Mouse (Mus musculus) heart, adult 18-20 months (tissue): ENCODE measurements at regions not wholly inside any gene's neighbourhood (a gene's known extent, or its start where the extent isn't known, plus 50 kb on each side); places are given as distances from the start of the nearest gene placed in this dataset.

Experiments used
- DNase-seq, 2 experiments: peaks; one replicate each; pipeline ENCODE4 v3.0.0; 2021 to 2022; ENCODE audit warnings: mixed read lengths in 1 of 2

DNA sequence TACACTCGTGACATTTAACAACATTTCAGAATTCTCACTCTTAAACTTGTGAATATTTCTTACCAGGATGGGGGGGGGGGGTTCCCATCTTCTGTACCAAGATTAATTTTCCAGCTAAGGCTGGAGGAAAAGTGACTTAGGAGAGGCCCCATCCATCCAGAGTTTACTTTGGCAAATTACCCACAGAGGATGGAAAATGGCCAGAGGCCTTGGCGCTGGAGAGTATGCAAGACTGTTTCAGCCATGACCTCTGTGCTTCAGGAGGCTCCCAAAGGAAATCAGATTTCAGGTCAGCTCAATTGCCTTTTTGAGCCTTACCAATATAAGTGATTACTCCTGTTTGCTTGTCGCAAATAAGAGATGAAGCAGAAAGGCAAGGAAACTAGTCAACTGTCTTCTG lies 143.4 kb upstream of the F930015N05Rik start:
- DNase-seq = peak; percentile 88 to 92

- no peak for DNase-seq
Measured at GRCm38 (mm10) chr11:64586056-64586455, 149.6 kb upstream of the F930015N05Rik start.

DNA sequence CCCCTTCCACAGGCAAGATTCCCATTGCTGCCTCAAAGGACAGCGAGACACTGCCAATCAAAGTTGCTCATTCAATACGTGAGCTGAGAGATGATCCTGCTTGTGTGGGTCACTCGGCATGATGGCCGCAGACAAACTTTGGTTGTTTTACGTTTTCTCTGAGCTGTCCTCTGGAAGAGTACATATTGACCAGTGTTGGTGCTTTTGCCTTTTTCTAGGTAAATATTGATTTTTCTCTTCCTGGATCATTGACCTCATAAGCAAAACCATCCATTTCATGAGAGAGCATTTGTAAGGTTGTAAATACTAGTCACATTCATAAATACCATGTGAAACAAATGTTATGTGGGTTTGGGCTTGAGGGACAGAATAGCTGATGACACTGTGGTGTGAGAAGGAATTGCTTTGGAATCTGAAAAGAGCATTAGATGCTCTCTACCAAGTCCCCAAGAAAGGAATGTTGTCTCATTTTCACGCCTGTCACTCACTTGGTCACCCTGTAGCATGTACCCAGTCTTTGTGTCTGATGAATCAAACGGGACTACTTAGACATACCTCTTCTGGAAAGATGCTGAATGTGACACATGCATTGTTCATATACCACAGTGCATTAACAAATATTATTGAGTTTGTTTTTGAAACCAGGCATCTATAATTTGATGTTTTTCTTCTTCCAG lies 150.7 kb upstream of the F930015N05Rik start:
- DNase-seq = no peak

- no peak for DNase-seq
Measured at GRCm38 (mm10) chr11:64587751-64588600, 151.5 kb upstream of the F930015N05Rik start.

- DNase-seq = no peak
Measured at GRCm38 (mm10) chr11:64588601-64588989, 152.1 kb upstream of the F930015N05Rik start.

DNA sequence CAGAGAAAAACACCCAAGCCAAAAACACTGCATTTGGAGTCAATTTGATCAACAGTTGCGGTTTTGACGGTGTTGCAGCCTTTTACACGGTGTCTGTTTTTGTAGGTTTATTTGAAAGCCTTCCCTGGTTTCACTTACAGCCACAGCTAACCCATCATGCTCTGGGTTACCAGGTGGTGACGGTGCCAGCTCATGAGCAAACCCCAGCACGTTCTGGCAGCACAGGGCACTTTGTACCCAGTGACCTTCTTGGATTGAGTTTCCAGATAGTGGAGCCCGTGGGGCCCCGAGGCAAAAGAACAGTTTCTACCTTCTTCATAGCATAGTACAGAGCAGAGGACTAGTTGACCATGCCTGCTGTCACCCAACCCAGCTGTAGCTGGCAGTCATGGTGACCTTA lies 152.6 kb upstream of the F930015N05Rik start:
- no peak for DNase-seq

- no peak for DNase-seq
Measured at GRCm38 (mm10) chr11:64590091-64590490, 153.6 kb upstream of the F930015N05Rik start.

- DNase-seq = no peak
Measured at GRCm38 (mm10) chr11:64592253-64592652, 155.8 kb upstream of the F930015N05Rik start.

DNA sequence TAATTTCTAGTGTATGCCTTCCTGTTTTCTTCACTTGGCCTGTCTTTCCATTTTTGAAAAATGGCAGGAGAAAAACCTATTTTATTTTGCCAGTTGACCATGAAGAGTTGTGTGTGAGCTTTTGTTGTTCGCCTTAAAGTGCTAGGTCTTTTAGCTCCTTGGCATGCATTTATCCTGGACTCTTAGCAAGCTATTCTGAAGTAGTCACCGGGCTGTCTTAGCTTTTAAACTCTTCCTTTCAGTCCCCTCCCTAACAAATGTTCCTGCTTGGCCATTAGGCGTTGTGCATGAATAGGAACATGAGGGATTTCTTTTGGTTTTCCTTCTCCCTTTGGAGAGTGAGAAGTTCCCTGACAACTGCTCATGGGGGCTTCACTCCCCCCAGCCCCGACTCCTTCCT lies 160.9 kb upstream of the F930015N05Rik start:
- no peak for DNase-seq

- DNase-seq = peak; percentile 38 to 57
Measured at GRCm38 (mm10) chr11:64599178-64599577, 162.7 kb upstream of the F930015N05Rik start.

- DNase-seq = peak; percentile 65 to 77
Measured at GRCm38 (mm10) chr11:64600201-64601102, 164.0 kb upstream of the F930015N05Rik start.

- DNase-seq = no peak
Measured at GRCm38 (mm10) chr11:64609043-64609442, 172.6 kb upstream of the F930015N05Rik start.

DNA sequence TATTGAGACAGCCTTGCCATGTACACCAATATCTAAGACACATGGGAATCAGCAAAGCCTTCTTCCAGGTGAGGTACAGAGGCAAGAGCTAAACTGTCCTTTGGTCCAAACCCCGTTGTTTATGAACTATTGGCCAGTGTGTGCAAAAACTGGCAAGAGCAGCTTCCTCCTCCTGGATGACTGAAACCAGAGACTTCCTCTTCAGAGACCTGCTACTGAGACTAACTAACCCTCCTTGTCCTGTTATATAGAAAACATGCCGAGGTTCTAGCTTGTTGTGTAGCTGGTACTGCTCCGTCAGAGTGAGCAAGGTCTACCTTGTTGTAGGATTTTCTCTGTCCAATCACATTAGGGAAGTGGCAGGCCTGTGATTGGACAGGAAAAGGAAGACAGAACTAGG lies 174.3 kb upstream of the F930015N05Rik start:
- no peak for DNase-seq

GRCm38 (mm10) chr11:64615140-64615539 lies 178.7 kb upstream of the F930015N05Rik start:
- DNase-seq = no peak

GRCm38 (mm10) chr11:64618631-64619385 lies 182.4 kb upstream of the F930015N05Rik start:
- DNase-seq = peak; percentile 41 to 54

GRCm38 (mm10) chr11:64627180-64627579 lies 190.7 kb upstream of the F930015N05Rik start:
- peak; percentile 28 to 30 for DNase-seq

DNA sequence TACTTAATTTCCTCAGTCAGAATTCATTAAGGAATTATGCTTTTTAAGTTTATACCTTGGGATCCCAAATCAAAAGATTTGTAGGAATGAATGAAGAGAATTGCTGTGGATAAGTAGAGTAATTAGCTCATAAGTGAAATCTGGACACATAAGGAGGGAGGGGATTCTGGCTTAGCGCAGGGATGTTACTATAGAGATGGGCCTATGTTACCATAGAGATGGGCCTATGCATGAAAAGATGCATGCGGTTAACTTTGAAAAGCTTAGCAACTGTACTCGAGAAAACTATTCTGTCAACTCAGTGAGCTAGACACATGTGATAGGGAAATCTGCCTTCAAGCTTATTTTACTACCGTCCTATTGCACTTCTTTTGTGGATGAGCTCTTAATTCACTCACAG lies 204.5 kb upstream of the F930015N05Rik start:
- no peak for DNase-seq

DNA sequence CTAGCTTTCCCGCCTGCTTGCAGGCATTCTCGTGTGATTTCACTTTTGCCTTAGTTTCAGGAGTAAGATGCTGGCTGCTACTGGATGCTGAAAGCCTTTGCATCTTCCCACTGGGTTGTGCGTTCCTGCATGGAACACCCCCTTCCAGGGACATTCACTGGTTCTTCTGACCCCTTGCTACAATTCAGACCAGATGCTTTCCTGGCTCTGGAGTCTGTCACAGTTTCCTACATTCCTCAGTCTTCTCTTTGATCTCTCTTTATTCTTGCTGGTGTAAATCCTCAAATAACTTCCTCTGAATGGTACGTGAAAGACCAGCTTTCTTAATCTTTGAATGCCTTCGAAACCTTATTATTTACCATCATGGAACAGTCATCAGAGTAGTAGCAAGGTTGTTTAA lies 206.7 kb upstream of the F930015N05Rik start:
- DNase-seq = no peak

DNA sequence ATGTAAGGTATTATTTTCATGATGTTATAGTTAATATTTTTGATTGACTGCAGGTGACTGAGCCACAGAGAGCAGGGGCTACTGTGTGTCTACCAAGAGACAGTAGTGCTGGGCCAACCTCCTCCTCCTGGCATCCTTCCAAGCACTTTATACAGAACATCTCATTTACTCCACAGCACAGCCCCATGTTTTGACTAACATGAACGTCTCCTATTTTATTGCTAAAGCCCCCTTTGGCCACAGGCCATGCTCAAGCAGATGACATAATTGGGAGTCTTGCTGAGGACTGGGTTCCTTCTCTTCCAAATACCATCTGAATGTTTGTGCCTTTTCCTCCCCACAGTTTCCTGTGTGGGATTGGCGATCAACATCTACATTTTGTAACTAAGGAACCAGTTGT lies 211.5 kb upstream of the F930015N05Rik start:
- no peak for DNase-seq

DNA sequence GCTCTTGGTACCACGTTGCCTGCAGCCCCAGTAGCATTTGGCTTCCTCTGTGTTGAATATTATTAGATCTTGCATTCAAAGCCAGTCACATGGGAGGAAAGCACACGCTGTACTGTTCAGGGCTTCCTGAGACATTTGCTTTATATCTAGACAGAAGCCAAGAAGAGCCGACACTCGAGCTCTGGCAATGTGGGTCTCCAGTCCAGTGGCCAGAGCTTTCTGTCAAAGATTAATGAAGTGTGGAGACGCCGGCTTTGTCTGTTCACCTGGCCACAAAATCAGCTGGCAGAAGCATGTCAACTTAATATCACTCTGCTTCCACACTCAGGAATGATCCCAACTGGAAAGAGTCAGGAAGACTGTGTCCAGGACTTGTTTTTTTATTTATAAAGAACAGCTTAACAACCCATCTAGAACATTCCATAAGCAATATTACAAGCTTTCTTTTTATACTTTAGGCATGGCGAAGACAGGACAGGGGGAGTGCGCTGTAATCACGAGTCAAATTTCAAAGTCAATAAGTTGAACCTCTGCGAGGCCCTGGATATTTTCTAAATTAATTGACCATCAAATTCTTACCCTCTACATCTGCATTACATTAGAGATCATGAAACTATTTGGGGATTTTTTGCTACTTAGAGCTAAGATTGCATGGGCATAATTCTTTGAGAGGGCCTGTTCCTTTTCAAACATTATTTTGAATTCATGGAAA lies 214.3 kb upstream of the F930015N05Rik start:
- DNase-seq = peak; percentile 52 to 70

DNA sequence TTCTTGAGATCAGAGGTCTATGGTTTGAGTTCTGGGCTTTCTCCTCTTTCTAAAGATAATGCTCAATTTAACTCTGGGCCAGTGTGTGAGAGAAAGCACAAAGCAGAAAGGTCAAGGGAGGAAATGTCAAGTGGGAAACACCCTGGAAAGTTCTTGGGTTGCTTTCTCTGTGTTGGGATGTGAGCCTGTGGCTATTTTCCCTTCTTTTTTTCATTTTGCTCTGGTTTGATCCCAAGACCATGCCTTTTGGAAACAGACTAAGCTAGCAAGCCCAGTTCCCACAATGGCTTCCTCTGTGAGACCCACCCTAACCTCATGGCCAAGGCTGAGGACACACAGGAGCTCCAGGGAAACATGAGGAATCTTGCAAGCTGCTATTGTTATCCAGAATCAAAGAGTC lies 216.4 kb upstream of the F930015N05Rik start:
- peak; percentile 20 to 31 for DNase-seq
